Mouse (Mus musculus) left cerebral cortex, postnatal 25 days (tissue): ENCODE results near the gene Slc38a5. TPM values are rescaled to one million over a fixed set of nuclear protein-coding genes. Genes with fewer than 3 reads are reported as not detected.

ENCODE experiments used
- DNase-seq, 2 experiments: peaks; one replicate each; pipeline ENCODE4 v3.0.0; 2022; ENCODE audit warnings: low spot score in 2 of 2, mixed read lengths in 1 of 2
- intact Hi-C: fragments of 180-260 bp; cut with DNase I; formaldehyde crosslinking; loops from one replicate; pipeline ENCODE4 v1.15.1; 2025
- total RNA-seq, 2 experiments: library from RNA; stranded (reverse); gene quantifications; 2 replicates each; pipeline ENCODE4 v1.2.3; 2021

The Slc38a5 gene
- 1 to 10 TPM; 7.3 to 9.0 TPM for total RNA-seq

- no peak for DNase-seq
- intact Hi-C loops: no loop called here
These were observed at the start of gene Slc38a5 for GRCm38 (mm10) chrX:8271083-8271820. Slc38a5 (plus strand) TSS chrX:8271133.

GRCm38 (mm10) chrX:8222296-8222677 is 48.6 kb upstream of the Slc38a5 start:
- intact Hi-C loops: loop anchor here (1.0 kb wide), 1 partner anchor 16 kb away; the partner anchor contains the start of gene Porcn
- DNase-seq: peak; percentile 59 to 88

- DNase-seq: peak; percentile 42 to 70
- intact Hi-C loops: loop anchor here (1.0 kb wide), 1 partner anchor 17 kb away; the partner anchor contains the start of gene Porcn
These were observed 48.1 kb upstream of the Slc38a5 start for GRCm38 (mm10) chrX:8222678-8223421.

- intact Hi-C loops: no loop called here
These were observed 47.5 kb upstream of the Slc38a5 start for GRCm38 (mm10) chrX:8223473-8223872.

GRCm38 (mm10) chrX:8230272-8230671 is 40.7 kb upstream of the Slc38a5 start:
- intact Hi-C loops: no loop called here
- no peak for DNase-seq

More at GRCm38 (mm10) chrX:8223473-8223872, 47.5 kb upstream of the Slc38a5 start:
- no peak for DNase-seq

- intact Hi-C loops: no loop called here
- no peak for DNase-seq
These were observed 37.3 kb upstream of the Slc38a5 start for GRCm38 (mm10) chrX:8233602-8234001.

- DNase-seq: no peak
- intact Hi-C loops: no loop called here
These were observed 34.2 kb upstream of the Slc38a5 start for GRCm38 (mm10) chrX:8236704-8237103.

GRCm38 (mm10) chrX:8238804-8239395 is 32.0 kb upstream of the Slc38a5 start:
- intact Hi-C loops: no loop called here
- DNase-seq: no peak

GRCm38 (mm10) chrX:8247680-8248079 is 23.3 kb upstream of the Slc38a5 start:
- intact Hi-C loops: no loop called here

GRCm38 (mm10) chrX:8248542-8249120 is 22.3 kb upstream of the Slc38a5 start:
- DNase-seq: no peak
- intact Hi-C loops: no loop called here

More at GRCm38 (mm10) chrX:8247680-8248079, 23.3 kb upstream of the Slc38a5 start:
- DNase-seq: no peak

GRCm38 (mm10) chrX:8251789-8252333 is 19.1 kb upstream of the Slc38a5 start:
- intact Hi-C loops: loop anchor here (5.0 kb wide), 1 partner anchor 60 kb away; the partner anchor contains the start of gene Ebp
- no peak for DNase-seq

GRCm38 (mm10) chrX:8252334-8253285 is 18.3 kb upstream of the Slc38a5 start, which contains the start of gene Ftsj1:
Ftsj1 (minus strand) TSS chrX:8252406.
- intact Hi-C loops: loop anchor here (5.0 kb wide), 1 partner anchor 60 kb away; the partner anchor contains the start of gene Ebp
- DNase-seq: peak; percentile 84 to 92

GRCm38 (mm10) chrX:8253711-8254110 is 17.2 kb upstream of the Slc38a5 start:
- DNase-seq: no peak
- intact Hi-C loops: loop anchor here (5.0 kb wide), 1 partner anchor 61 kb away; the partner anchor contains the start of gene Ebp

GRCm38 (mm10) chrX:8255807-8256206 is 15.1 kb upstream of the Slc38a5 start:
- DNase-seq: no peak
- intact Hi-C loops: no loop called here

GRCm38 (mm10) chrX:8259478-8259877 is 11.5 kb upstream of the Slc38a5 start:
- intact Hi-C loops: no loop called here
- no peak for DNase-seq

GRCm38 (mm10) chrX:8263156-8263804 is 7.7 kb upstream of the Slc38a5 start:
- intact Hi-C loops: no loop called here
- no peak for DNase-seq

- no peak for DNase-seq
- intact Hi-C loops: no loop called here
These were observed 6.7 kb upstream of the Slc38a5 start for GRCm38 (mm10) chrX:8264222-8264621.

GRCm38 (mm10) chrX:8272000-8272399 is 1.1 kb downstream of the Slc38a5 start:
- DNase-seq: no peak
- intact Hi-C loops: no loop called here
